Mouse (Mus musculus) heart, adult 2 months (tissue): ENCODE measurements at regions not wholly inside any gene's neighbourhood (a gene's known extent, or its start where the extent isn't known, plus 50 kb on each side); places are given as distances from the start of the nearest gene placed in this dataset.

Source experiments
- CTCF ChIP-seq: fragments of 200-600 bp; IDR thresholded peaks from 2 replicates; pipeline ENCODE4 v1.8.1; 2022; ENCODE audit warnings: antibody characterized with exemption, mild to moderate bottlenecking, moderate library complexity
- EP300 ChIP-seq: fragments of 200-500 bp; IDR thresholded peaks from 2 replicates; pipeline ENCODE4 v1.6.1; 2011; ENCODE audit warnings: low read depth, low read length, control low read depth; ENCODE audit not compliant: insufficient read depth
- POLR2A ChIP-seq: fragments of 200-500 bp; IDR thresholded peaks from 2 replicates; pipeline ENCODE4 v1.6.1; 2011; ENCODE audit warnings: mild to moderate bottlenecking, low read depth, low read length, control low read depth; ENCODE audit not compliant: insufficient read depth

DNA sequence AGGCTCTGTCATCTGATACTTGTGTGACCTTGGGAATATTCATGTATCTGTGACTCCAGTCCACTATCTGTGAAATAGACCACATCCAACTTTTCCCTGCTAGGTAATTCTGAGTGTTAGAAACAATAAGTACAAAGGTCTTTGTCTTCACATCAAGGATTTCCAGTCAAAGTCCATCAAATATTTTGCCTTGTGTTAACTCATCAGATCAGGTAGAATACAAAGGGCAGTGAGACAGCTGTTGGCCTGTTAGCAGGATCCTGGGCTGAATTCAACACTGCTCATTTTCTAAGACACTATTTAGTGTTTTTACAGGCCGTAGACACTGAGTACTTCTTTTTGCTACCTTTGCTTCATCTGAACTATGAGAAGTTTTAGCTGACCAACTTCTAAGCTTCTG lies 170.7 kb downstream of the Rab38 start:
- no peak for TF ChIP-seq CTCF
- no peak for TF ChIP-seq EP300
- TF ChIP-seq POLR2A = no peak
